Mouse (Mus musculus) right cerebral cortex, adult 18-20 months (tissue): ENCODE results near the gene Tango2.

Experiments
- DNase-seq: peaks from one replicate; pipeline ENCODE4 v3.0.0; 2022; ENCODE audit warnings: mixed read lengths

The Tango2 gene

GRCm38 (mm10) chr16:18383045-18383726 lies 35.3 kb upstream of the Tango2 start:
- no peak for DNase-seq

GRCm38 (mm10) chr16:18381621-18382258 lies 33.8 kb upstream of the Tango2 start:
- no peak for DNase-seq

GRCm38 (mm10) chr16:18380495-18381063 lies 32.7 kb upstream of the Tango2 start:
- DNase-seq = no peak

GRCm38 (mm10) chr16:18379338-18380001 lies 31.6 kb upstream of the Tango2 start:
- DNase-seq = no peak

GRCm38 (mm10) chr16:18378489-18378888 lies 30.6 kb upstream of the Tango2 start:
- DNase-seq = no peak

GRCm38 (mm10) chr16:18377203-18377602 lies 29.3 kb upstream of the Tango2 start:
- DNase-seq = no peak

- no peak for DNase-seq
Observed at GRCm38 (mm10) chr16:18376297-18376954, 28.5 kb upstream of the Tango2 start.

GRCm38 (mm10) chr16:18373632-18374031 lies 25.7 kb upstream of the Tango2 start:
- DNase-seq = no peak

- no peak for DNase-seq
Observed at GRCm38 (mm10) chr16:18370197-18370596, 22.3 kb upstream of the Tango2 start.

GRCm38 (mm10) chr16:18366849-18367248 lies 18.9 kb upstream of the Tango2 start:
- DNase-seq = no peak

- no peak for DNase-seq
Observed at GRCm38 (mm10) chr16:18362948-18363347, 15.0 kb upstream of the Tango2 start.

GRCm38 (mm10) chr16:18360151-18360805 lies 12.4 kb upstream of the Tango2 start:
- no peak for DNase-seq

GRCm38 (mm10) chr16:18357977-18358376 lies 10.1 kb upstream of the Tango2 start:
- DNase-seq = no peak

GRCm38 (mm10) chr16:18356961-18357360 lies 9.1 kb upstream of the Tango2 start:
- no peak for DNase-seq

- DNase-seq = no peak
Observed at GRCm38 (mm10) chr16:18353106-18353505, 5.2 kb upstream of the Tango2 start.

- no peak for DNase-seq
Observed at GRCm38 (mm10) chr16:18351313-18352055, 3.6 kb upstream of the Tango2 start.

- DNase-seq = no peak
Observed at GRCm38 (mm10) chr16:18349761-18350325, 1.9 kb upstream of the Tango2 start.

GRCm38 (mm10) chr16:18348601-18349175 lies 785 bp upstream of the Tango2 start:
- DNase-seq = no peak

- peak; percentile 92 for DNase-seq
Observed at GRCm38 (mm10) chr16:18345243-18345642, 2.7 kb downstream of the Tango2 start.

- peak; percentile 99 for DNase-seq
Observed at GRCm38 (mm10) chr16:18343778-18344177, 4.1 kb downstream of the Tango2 start.
